In the genomic region with DNA sequence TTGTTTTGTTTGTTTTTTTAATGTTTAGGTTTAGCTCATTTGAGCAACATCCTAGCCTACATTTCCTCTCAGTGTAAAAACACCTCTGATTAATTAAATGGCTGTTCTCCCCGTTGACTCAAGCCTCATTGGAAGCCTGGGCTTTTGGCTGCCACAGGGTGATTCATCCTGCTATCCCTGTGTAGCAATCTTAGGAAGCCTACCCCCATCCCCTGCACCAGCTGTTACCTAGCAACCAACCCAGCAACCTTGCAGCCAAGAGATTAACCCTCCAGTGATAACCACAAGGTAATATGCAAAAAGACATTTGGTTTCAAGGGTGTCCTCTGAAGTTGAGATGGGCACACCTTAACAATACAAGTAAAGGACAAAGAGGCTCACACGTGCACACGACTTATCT, we compare ENCODE assay signal across 12 mouse cellular contexts. TPM values are rescaled to one million over a fixed set of nuclear protein-coding genes. Genes with fewer than 3 reads are reported as not detected.
DNase-seq lines count a peak whose midpoint lies in the region; ATAC-seq lines count a peak whose summit lies in the region.
"Had no signal": no experiment of that assay in that cellular context is flagged by ENCODE, and none has a peak within 500 bp of the region (broad histone marks: within the 10 kb centered on the region; RNA-seq: fewer than 3 reads in every experiment).

No protein-coding gene starts in this region.

- peak overlapping the region; percentile 27 for H3K4me2 ChIP-seq in hindbrain, embryonic 13.5 days
- H3K4me2 ChIP-seq in hindbrain, embryonic 12.5 days (replicated peaks): no peak overlapping the region; the same call in 1 of the 2 replicates
- H3K4me2 ChIP-seq in midbrain, embryonic 12.5 days (replicated peaks): peak overlapping the region; percentile 13
- no peak overlapping the region for H3K4me2 ChIP-seq in heart, embryonic 12.5 days
- H3K4me2 ChIP-seq: lung, embryonic 15.5 days had no signal

- 56% methylated on average over 3 of the region's 3 CpGs for WGBS in hindbrain, embryonic 13.5 days
- WGBS in hindbrain, embryonic 12.5 days: 68% methylated on average over 3 of the region's 3 CpGs
- WGBS in midbrain, embryonic 12.5 days: 49% methylated on average over 3 of the region's 3 CpGs
- WGBS in heart, embryonic 12.5 days: 63% methylated on average over 3 of the region's 3 CpGs

- DNase-seq in NIH3T3 (ENCODE audit: low read depth) (peak; percentile 87), adipocyte (ENCODE audit: low spot score) (no peak)
- DNase-seq in cerebellum, postnatal 10 days: peak; percentile 54 to 58
- DNase-seq: gastrocnemius, adult 2 months; thymus, postnatal 36 days had no signal

- H3K4me3 ChIP-seq in hindbrain, embryonic 13.5 days: peak overlapping the region; percentile 18
- no peak overlapping the region for H3K4me3 ChIP-seq in hindbrain, embryonic 12.5 days
- no peak overlapping the region for H3K4me3 ChIP-seq in midbrain, embryonic 12.5 days
- H3K4me3 ChIP-seq in heart, embryonic 12.5 days: no peak overlapping the region
- H3K4me3 ChIP-seq: gastrocnemius, adult 2 months; lung, embryonic 15.5 days; myocyte had no signal

- no peak for ATAC-seq in hindbrain, embryonic 13.5 days (ENCODE audit: low FRiP score)
- no peak; the same call in 1 of the 2 replicates for ATAC-seq in hindbrain, embryonic 12.5 days (ENCODE audit: low FRiP score)
- ATAC-seq in midbrain, embryonic 12.5 days (ENCODE audit: low FRiP score, low read depth): no peak
- ATAC-seq in heart, embryonic 12.5 days (ENCODE audit: insufficient number of reproducible peaks, low FRiP score): no peak
- no peak for ATAC-seq in megakaryocyte-erythroid progenitor cell, adult 5-6 weeks (replicated peaks; ENCODE audit: low FRiP score, low TSS enrichment, poor library complexity, severe bottlenecking)

- peak overlapping the region; percentile 35 for H3K9ac ChIP-seq in hindbrain, embryonic 13.5 days
- H3K9ac ChIP-seq in hindbrain, embryonic 12.5 days: no peak overlapping the region
- H3K9ac ChIP-seq in midbrain, embryonic 12.5 days (replicated peaks): no peak overlapping the region
- no peak overlapping the region for H3K9ac ChIP-seq in heart, embryonic 12.5 days
- H3K9ac ChIP-seq: lung, embryonic 15.5 days had no signal

- no peak overlapping the region; the same call in 1 of the 2 replicates for H3K27ac ChIP-seq in hindbrain, embryonic 13.5 days
- H3K27ac ChIP-seq in hindbrain, embryonic 12.5 days: no peak overlapping the region
- H3K27ac ChIP-seq in midbrain, embryonic 12.5 days (replicated peaks): no peak overlapping the region
- no peak overlapping the region for H3K27ac ChIP-seq in heart, embryonic 12.5 days (ENCODE audit: poor library complexity, severe bottlenecking)
- H3K27ac ChIP-seq: gastrocnemius, adult 2 months; lung, embryonic 15.5 days had no signal

- H3K9me3 ChIP-seq in hindbrain, embryonic 13.5 days: no peaks in the 10 kb centered on the region
- H3K9me3 ChIP-seq in hindbrain, embryonic 12.5 days (replicated peaks): no peaks in the 10 kb centered on the region
- no peaks in the 10 kb centered on the region for H3K9me3 ChIP-seq in midbrain, embryonic 12.5 days
- no peaks in the 10 kb centered on the region for H3K9me3 ChIP-seq in heart, embryonic 12.5 days (replicated peaks)
- H3K9me3 ChIP-seq: lung, embryonic 15.5 days had no signal

- peaks cover 91% of the 10 kb centered on the region for H3K4me1 ChIP-seq in hindbrain, embryonic 13.5 days (replicated peaks)
- H3K4me1 ChIP-seq in hindbrain, embryonic 12.5 days: peaks cover 54% of the 10 kb centered on the region
- peaks cover 47% of the 10 kb centered on the region for H3K4me1 ChIP-seq in midbrain, embryonic 12.5 days
- peaks cover 5% of the 10 kb centered on the region for H3K4me1 ChIP-seq in heart, embryonic 12.5 days (replicated peaks)
- H3K4me1 ChIP-seq: lung, embryonic 15.5 days had no signal

- no peaks in the 10 kb centered on the region for H3K27me3 ChIP-seq in hindbrain, embryonic 13.5 days
- no peaks in the 10 kb centered on the region for H3K27me3 ChIP-seq in hindbrain, embryonic 12.5 days
- no peaks in the 10 kb centered on the region for H3K27me3 ChIP-seq in midbrain, embryonic 12.5 days
- H3K27me3 ChIP-seq in heart, embryonic 12.5 days (replicated peaks): no peaks in the 10 kb centered on the region; the same call in 1 of the 2 replicates
- H3K27me3 ChIP-seq: lung, embryonic 15.5 days had no signal

- peaks cover 98% of the 10 kb centered on the region for H3K36me3 ChIP-seq in hindbrain, embryonic 13.5 days
- H3K36me3 ChIP-seq in hindbrain, embryonic 12.5 days: peaks cover 92% of the 10 kb centered on the region
- H3K36me3 ChIP-seq in midbrain, embryonic 12.5 days: peaks cover 96% of the 10 kb centered on the region
- peaks cover 16% of the 10 kb centered on the region for H3K36me3 ChIP-seq in heart, embryonic 12.5 days

RNA-seq across cellular contexts. Expression of a gene that starts 8.4 kb away (rescaled TPM):
- 1,020 and 1,085 TPM in 2 replicates for polyA plus RNA-seq in hindbrain, embryonic 13.5 days (2015; fragmentation: Nextera tagmentation; extraction: Ambion mirVana)
- polyA plus RNA-seq in hindbrain, embryonic 12.5 days (2016; fragmentation: Nextera tagmentation; extraction: Ambion mirVana): 447 and 479 TPM in 2 replicates
- 369 and 382 TPM in 2 replicates for polyA plus RNA-seq in midbrain, embryonic 12.5 days (2016; fragmentation: Nextera tagmentation; extraction: Ambion mirVana)
- 16.4 and 18.6 TPM in 2 replicates for polyA plus RNA-seq in heart, embryonic 12.5 days (2016; fragmentation: Nextera tagmentation; extraction: Ambion mirVana)
- not detected in 2 replicates for total RNA-seq in megakaryocyte-erythroid progenitor cell, adult 5-6 weeks (2014; fragmentation: Nextera tagmentation)
- 0.05 TPM in 1 of 2 replicates, not detected in the other for total RNA-seq in megakaryocyte-erythroid progenitor cell, adult 5-6 weeks (2017)

Comparison
In these comparisons a context has a peak if more than half of its experiments do, and no peak if none do; other contexts are left out.
1. H3K4me2 ChIP-seq: peak in hindbrain, embryonic 13.5 days (single experiment) and midbrain, embryonic 12.5 days (single experiment); none in hindbrain, embryonic 12.5 days (single experiment) and heart, embryonic 12.5 days (single experiment).
2. RNA of a gene that starts 8.4 kb away (polyA plus RNA-seq): 1,020 to 1,085 TPM in hindbrain, embryonic 13.5 days, 447 to 479 TPM in hindbrain, embryonic 12.5 days and 369 to 382 TPM in midbrain, embryonic 12.5 days; 16.4 to 18.6 TPM in heart, embryonic 12.5 days; every median in the first group is over 10 times any median in the second.